Mouse (Mus musculus) thymus, postnatal 10 days (tissue): ENCODE results near the gene Axl.
A peak's percentile ranks its signal among the peaks of the same experiment; 100 is the strongest.

Source experiments
- DNase-seq, 2 experiments: peaks; one replicate each; pipeline ENCODE4 v3.0.0; 2021; ENCODE audit warnings: low spot score in 2 of 2

Gene Axl

DNA sequence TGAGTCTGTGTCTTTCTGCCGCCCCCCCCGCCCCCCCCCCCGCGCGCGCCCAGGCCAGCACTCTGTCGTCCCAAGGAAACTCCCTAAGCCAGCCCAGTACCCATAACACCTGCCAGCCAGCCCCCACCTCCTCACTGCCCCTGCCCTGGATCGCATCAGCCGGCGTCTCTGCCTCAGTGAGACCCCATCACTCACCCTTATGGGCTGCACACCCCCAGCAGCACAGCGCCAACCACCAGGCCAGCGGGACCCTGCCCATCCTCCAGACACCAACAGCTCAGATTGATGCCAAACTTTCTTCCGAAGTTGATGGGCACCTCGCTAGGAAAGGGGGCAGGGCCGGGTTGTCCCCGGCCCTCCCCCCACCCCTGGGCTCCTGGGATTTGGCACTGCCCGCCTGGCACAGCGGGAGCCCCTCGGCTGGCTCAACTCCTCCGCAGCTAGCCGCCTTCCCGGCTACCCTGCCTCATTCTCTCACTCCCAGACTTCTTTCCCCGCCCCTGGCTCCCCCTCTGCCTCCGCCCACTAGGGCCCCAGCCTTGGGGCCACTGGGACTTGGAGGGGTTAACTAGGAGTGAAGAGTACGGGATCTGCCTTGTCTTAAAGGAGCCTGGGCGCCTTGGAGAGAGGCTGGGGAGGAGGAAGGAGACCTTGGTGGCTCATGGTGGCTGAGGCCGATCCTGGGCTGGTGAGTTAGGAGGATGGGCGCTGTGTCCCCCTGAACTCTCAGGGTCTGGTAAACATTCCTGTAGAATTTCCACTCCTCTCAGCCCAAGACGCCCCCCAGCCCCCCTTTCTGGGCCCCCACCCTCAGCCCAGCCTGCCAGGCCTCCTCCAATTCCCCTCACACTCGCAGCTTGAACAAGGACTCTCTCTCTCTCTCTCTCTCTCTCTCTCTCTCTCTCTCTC lies at the start of gene Axl:
Axl (minus strand) TSS at position 486 of the 909 bp plus-strand sequence.
- DNase-seq: no peak

- DNase-seq: peak; percentile 17 to 25
These were observed 46.8 kb upstream of the Axl start for GRCm38 (mm10) chr7:25835188-25835891.

- no peak for DNase-seq
These were observed 43.3 kb upstream of the Axl start for GRCm38 (mm10) chr7:25831557-25832530.

DNA sequence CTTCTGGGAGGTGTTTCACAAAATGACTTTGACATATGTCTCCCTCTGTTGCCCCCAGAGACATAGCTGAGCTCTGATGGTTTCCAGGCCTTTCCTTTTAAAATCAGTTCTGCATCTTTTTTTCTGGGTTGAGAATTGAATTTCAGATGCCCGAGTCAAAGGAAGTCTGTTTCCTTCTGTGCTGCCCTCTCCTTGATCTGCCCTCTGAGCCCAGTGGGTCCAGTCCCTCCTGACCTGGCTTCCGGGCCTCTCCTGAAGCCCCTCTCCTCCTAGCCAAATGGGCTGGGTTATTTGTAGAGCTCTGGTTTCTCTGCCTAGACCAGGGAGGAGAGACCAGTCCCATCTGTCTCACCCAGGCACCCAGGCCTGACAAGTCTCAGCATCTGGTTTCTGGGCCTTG lies 41.7 kb upstream of the Axl start:
- DNase-seq: no peak

DNA sequence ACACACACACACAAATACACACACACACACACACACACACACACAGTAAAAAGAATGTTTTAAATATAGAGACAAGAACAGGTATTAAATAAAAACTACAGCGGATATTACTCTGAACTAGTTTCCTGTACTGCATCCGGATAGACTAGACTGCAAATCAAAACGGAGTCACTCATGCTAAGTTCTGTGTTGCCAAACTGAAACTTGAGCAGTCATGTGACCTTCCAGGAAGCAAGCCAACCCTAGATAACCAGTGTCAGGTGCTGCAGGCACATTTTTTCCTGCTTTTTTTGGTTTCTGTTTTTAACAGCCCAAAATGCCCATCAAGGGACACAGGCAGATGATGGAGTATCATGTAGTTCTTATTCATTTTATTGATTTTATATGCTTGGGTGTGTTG lies 38.7 kb upstream of the Axl start:
- peak in 1 of 2 experiments; percentile 24 for DNase-seq

- DNase-seq: no peak
These were observed 37.5 kb upstream of the Axl start for GRCm38 (mm10) chr7:25826029-25826428.

GRCm38 (mm10) chr7:25825043-25825442 lies 36.5 kb upstream of the Axl start:
- DNase-seq: no peak

- DNase-seq: peak; percentile 15 to 33
These were observed 27.9 kb upstream of the Axl start, which contains the start of gene Cyp2s1 for GRCm38 (mm10) chr7:25816241-25816919. Gene Cyp2s1 (minus strand): TSS chr7:25816913.

- no peak for DNase-seq
These were observed 27.1 kb upstream of the Axl start for GRCm38 (mm10) chr7:25815571-25815970.

- DNase-seq: no peak
These were observed 26.2 kb upstream of the Axl start for GRCm38 (mm10) chr7:25814711-25815110.

GRCm38 (mm10) chr7:25812195-25812594 lies 23.7 kb upstream of the Axl start:
- DNase-seq: no peak

GRCm38 (mm10) chr7:25811716-25812115 lies 23.2 kb upstream of the Axl start:
- DNase-seq: no peak

- peak; percentile 48 to 77 for DNase-seq
These were observed 17.3 kb upstream of the Axl start for GRCm38 (mm10) chr7:25805631-25806343.

DNA sequence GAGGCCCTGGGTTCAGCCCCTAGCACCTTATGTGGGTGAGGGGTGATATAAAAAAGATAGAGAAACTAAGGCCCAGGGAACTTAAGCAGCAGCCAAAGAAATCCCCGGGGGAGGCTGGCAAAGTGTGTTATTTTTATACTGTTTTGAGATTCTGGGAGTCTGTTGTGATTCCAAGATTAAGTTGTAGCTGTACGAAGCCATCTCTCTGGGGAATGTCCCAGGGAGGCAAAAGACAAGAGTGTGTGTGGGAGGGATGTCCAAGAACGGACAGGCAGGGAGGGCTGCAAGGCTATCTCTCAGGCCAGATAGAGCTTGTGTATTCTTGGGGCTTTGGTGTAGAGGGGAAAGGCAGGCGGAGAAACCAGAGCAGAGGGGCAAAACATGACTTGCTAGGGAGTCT lies 16.3 kb upstream of the Axl start:
- no peak for DNase-seq

DNA sequence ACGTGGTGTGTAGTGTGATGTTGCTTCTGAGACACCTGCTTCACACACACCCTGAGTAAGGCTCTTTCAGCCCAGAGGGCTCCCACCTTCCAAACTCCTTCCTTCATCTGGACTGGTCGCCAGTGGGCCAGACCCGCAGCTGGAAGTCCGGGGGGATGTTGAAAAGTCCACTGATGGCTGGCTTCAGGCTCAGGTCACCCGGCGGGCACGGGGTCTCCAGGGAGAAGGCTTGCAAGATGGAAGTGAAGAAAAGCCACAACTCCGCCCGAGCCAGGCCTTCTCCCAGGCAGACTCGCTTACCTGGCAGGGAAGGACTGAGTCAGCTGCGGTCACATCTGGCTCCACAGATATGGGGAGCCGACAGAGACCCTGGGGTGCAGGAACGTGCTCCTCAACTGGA lies 15.0 kb upstream of the Axl start:
- no peak for DNase-seq

- DNase-seq: no peak
These were observed 14.0 kb upstream of the Axl start for GRCm38 (mm10) chr7:25802241-25803125.

GRCm38 (mm10) chr7:25801031-25801430 lies 12.5 kb upstream of the Axl start:
- no peak for DNase-seq

GRCm38 (mm10) chr7:25799369-25799768 lies 10.9 kb upstream of the Axl start:
- no peak for DNase-seq

DNA sequence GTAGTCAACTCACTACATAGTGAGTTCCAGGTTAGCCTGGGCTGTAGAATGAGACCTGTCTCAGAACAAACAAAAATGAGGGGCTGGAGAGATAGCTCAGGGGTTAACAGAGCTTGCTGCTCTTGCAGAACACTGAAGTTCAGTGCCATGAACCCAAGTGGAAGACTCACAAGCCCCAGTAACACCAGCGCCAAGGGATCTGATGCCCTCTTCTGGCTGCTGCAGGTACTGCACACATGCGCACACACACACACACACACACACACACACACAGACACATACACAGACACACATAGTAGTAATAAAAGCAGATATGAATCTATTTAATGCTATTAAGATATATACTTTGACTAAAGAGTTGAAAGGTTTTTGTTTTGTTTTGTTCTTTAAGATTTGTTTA lies 10.0 kb upstream of the Axl start:
- DNase-seq: no peak
